Mouse (Mus musculus): ENCODE data around the gene Arsg. TPM values are rescaled to one million over a fixed set of nuclear protein-coding genes. Genes with fewer than 3 reads are reported as not detected.

Gene Arsg
- polyA plus RNA-seq, 1 experiment from 2014 or later: 3.4 TPM

DNA sequence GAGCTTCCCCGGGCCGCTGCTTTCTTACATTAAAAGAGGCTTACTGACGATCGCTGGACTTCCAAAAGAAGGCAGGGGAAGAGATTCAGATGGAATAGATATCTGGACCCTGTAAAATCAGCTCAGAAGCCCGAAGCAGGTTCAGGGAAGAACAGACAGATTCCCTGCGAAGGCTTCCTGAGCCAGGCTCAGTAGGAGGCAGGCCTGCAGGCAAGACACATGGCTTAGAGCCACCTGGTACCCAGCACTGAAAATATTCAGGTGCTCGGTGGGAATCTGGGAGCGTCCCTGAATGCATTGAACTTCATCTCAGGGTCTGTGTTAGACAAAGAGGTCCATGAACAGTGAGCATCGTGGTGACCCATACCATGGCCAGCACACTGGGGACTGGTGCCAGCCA, 106.8 kb downstream of the Arsg start:
- Histone ChIP-seq H3K9me3 (replicated peaks) (no peaks in the 10 kb centered on the region), H3K4me2 (no peak overlapping the region), H3K4me3 (no peak overlapping the region), H3K9ac (no peak overlapping the region), H3K27me3 (no peaks in the 10 kb centered on the region), H3K36me3 (ENCODE audit: poor library complexity, severe bottlenecking) (no peaks in the 10 kb centered on the region), H3K4me1 (peaks cover 16% of the 10 kb centered on the region), H3K27ac (no peak overlapping the region)
- no peak for ATAC-seq
- 81% methylated on average over 9 of the region's 9 CpGs for WGBS

- ATAC-seq: no peak
- Histone ChIP-seq H3K4me2 (no peak overlapping the region), H3K4me3 (no peak overlapping the region), H3K27me3 (no peaks in the 10 kb centered on the region), H3K9ac (no peak overlapping the region), H3K4me1 (no peaks in the 10 kb centered on the region), H3K36me3 (ENCODE audit: poor library complexity, severe bottlenecking) (no peaks in the 10 kb centered on the region), H3K9me3 (replicated peaks) (no peaks in the 10 kb centered on the region), H3K27ac (no peak overlapping the region)
- WGBS: 84% methylated on average over 14 of the region's 14 CpGs
These were observed 110.8 kb downstream of the Arsg start for GRCm38 (mm10) chr11:109583986-109584385.

GRCm38 (mm10) chr11:109584843-109585713, 111.9 kb downstream of the Arsg start:
- no peak overlapping the region for H3K27ac ChIP-seq
- no peaks in the 10 kb centered on the region for H3K4me1 ChIP-seq
- no peak overlapping the region for H3K4me2 ChIP-seq
- ATAC-seq: peak; percentile 81
- no peak overlapping the region for H3K4me3 ChIP-seq
- 45% methylated on average over 11 of the region's 11 CpGs for WGBS
- no peaks in the 10 kb centered on the region for H3K36me3 ChIP-seq (ENCODE audit: poor library complexity, severe bottlenecking)
- H3K9ac ChIP-seq: no peak overlapping the region
- H3K9me3 ChIP-seq (replicated peaks): no peaks in the 10 kb centered on the region
- H3K27me3 ChIP-seq: no peaks in the 10 kb centered on the region

- ATAC-seq: no peak
- no peaks in the 10 kb centered on the region for H3K4me1 ChIP-seq
- H3K36me3 ChIP-seq (ENCODE audit: poor library complexity, severe bottlenecking): no peaks in the 10 kb centered on the region
- H3K27ac ChIP-seq: no peak overlapping the region
- no peak overlapping the region for H3K9ac ChIP-seq
- H3K27me3 ChIP-seq: no peaks in the 10 kb centered on the region
- H3K4me3 ChIP-seq: no peak overlapping the region
- 88% methylated on average over 2 of the region's 2 CpGs for WGBS
- H3K9me3 ChIP-seq (replicated peaks): no peaks in the 10 kb centered on the region
- no peak overlapping the region for H3K4me2 ChIP-seq
These were observed 113.2 kb downstream of the Arsg start for GRCm38 (mm10) chr11:109586424-109586823.

DNA sequence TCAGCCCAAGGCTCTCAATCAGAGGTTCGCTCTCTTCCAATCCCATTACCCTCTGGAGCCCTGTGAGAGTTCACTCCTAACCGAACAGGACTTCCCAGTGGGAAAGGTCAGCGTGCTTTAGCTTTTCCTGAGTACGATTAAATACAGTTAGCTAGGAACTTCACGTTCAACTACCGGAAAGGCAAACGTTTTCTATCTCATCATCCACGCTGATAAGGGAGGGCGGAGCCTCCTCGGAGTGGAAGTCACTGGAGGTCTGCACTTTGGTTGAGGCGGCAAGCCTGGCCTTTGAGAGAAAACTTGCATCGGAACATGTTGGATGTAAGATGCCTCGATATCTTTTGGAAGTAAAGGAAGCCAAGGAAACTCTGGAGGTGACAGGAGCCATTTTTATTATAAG, 113.8 kb downstream of the Arsg start:
- Histone ChIP-seq H3K4me1 (no peaks in the 10 kb centered on the region), H3K4me3 (no peak overlapping the region), H3K4me2 (no peak overlapping the region), H3K36me3 (ENCODE audit: poor library complexity, severe bottlenecking) (no peaks in the 10 kb centered on the region), H3K27ac (no peak overlapping the region), H3K9me3 (replicated peaks) (no peaks in the 10 kb centered on the region), H3K9ac (no peak overlapping the region), H3K27me3 (no peaks in the 10 kb centered on the region)
- 68% methylated on average over 13 of the region's 13 CpGs for WGBS
- no peak for ATAC-seq

DNA sequence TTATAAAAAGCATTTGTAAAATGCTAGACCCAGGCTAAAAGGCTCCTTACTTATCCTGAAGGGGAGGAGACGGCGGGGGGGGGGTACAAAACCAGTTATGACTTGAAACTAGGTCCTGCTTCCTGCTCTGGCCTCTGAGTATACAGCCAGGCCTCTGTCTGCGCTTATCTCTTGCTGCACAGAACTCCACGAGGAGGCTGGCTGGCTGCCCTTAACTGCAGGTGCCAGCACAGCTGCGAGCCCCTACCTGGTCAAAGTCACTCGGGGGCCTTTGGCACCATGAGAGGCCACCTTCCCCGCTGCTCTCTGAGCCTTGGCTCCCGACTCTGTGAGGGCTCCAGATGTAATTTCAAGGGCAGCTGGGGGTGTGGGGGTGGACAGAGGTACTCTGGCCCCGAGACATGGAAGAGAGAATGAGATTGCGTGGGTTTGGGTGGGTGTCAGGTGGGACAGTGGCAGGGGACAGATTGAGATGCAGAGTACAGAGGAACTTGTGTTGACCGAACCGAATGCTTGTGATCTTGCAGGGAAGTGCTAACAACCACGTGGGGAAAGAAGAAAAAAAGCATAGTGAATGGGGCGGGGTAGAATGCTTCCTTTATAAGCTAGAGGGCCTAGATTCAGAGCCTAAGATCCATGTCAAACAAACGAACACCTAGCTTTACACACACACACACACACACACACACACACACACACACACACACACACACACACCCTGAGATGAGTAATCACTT, 114.6 kb downstream of the Arsg start:
- WGBS: 77% methylated on average over 14 of the region's 15 CpGs
- Histone ChIP-seq H3K4me3 (no peak overlapping the region), H3K36me3 (ENCODE audit: poor library complexity, severe bottlenecking) (no peaks in the 10 kb centered on the region), H3K4me2 (no peak overlapping the region), H3K27me3 (no peaks in the 10 kb centered on the region), H3K27ac (no peak overlapping the region), H3K9me3 (replicated peaks) (no peaks in the 10 kb centered on the region), H3K4me1 (no peaks in the 10 kb centered on the region), H3K9ac (no peak overlapping the region)
- no peak for ATAC-seq

GRCm38 (mm10) chr11:109590012-109590411, 116.8 kb downstream of the Arsg start:
- H3K9ac ChIP-seq: no peak overlapping the region
- WGBS: 83% methylated on average over 8 of the region's 8 CpGs
- no peak for ATAC-seq

DNA sequence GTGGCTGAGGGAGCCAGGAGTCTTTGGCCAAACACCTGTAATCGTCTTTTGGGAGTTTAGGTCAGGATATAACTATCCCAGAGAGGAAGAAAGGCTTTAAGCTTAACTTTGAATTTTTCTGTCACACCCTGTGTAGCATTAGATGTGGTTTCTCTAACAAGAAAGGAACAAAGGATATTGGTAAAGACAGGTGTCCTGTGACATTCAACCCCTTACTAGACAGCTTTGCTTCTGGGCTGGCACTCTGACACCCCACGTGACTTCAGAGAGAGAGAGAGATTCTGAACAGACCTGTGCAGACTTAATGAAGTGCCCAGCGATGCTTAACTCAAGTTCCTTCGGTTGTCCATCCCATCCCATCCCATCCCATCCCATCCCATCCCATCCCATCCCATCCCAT, 118.3 kb downstream of the Arsg start:
- no peaks in the 10 kb centered on the region for H3K36me3 ChIP-seq (ENCODE audit: poor library complexity, severe bottlenecking)
- H3K4me3 ChIP-seq: no peak overlapping the region
- WGBS: 84% methylated on average over 4 of the region's 4 CpGs
- no peaks in the 10 kb centered on the region for H3K27me3 ChIP-seq
- H3K9ac ChIP-seq: no peak overlapping the region
- no peaks in the 10 kb centered on the region for H3K9me3 ChIP-seq (replicated peaks)
- no peak for ATAC-seq
- H3K4me2 ChIP-seq: no peak overlapping the region
- no peak overlapping the region for H3K27ac ChIP-seq
- H3K4me1 ChIP-seq: no peaks in the 10 kb centered on the region

More at GRCm38 (mm10) chr11:109590012-109590411, 116.8 kb downstream of the Arsg start:
- no peaks in the 10 kb centered on the region for H3K27me3 ChIP-seq
- no peaks in the 10 kb centered on the region for H3K9me3 ChIP-seq (replicated peaks)
- no peak overlapping the region for H3K4me3 ChIP-seq
- no peaks in the 10 kb centered on the region for H3K4me1 ChIP-seq
- H3K36me3 ChIP-seq (ENCODE audit: poor library complexity, severe bottlenecking): no peaks in the 10 kb centered on the region
- no peak overlapping the region for H3K27ac ChIP-seq
- H3K4me2 ChIP-seq: no peak overlapping the region

- Histone ChIP-seq H3K36me3 (ENCODE audit: poor library complexity, severe bottlenecking) (no peaks in the 10 kb centered on the region), H3K4me2 (no peak overlapping the region), H3K9ac (no peak overlapping the region), H3K9me3 (replicated peaks) (no peaks in the 10 kb centered on the region), H3K4me1 (no peaks in the 10 kb centered on the region), H3K4me3 (no peak overlapping the region), H3K27me3 (no peaks in the 10 kb centered on the region), H3K27ac (no peak overlapping the region)
- 85% methylated on average over 6 of the region's 6 CpGs for WGBS
- ATAC-seq: no peak
These were observed 120.2 kb downstream of the Arsg start for GRCm38 (mm10) chr11:109593200-109593981.

GRCm38 (mm10) chr11:109594761-109595160, 121.6 kb downstream of the Arsg start:
- H3K9me3 ChIP-seq (replicated peaks): no peaks in the 10 kb centered on the region
- H3K4me1 ChIP-seq: no peaks in the 10 kb centered on the region
- no peak overlapping the region for H3K9ac ChIP-seq
- no peaks in the 10 kb centered on the region for H3K36me3 ChIP-seq (ENCODE audit: poor library complexity, severe bottlenecking)
- no peak overlapping the region for H3K4me2 ChIP-seq
- ATAC-seq: no peak
- H3K27ac ChIP-seq: no peak overlapping the region
- H3K27me3 ChIP-seq: no peaks in the 10 kb centered on the region
- H3K4me3 ChIP-seq: no peak overlapping the region
- 92% methylated on average over 8 of the region's 8 CpGs for WGBS

- Histone ChIP-seq H3K9ac (no peak overlapping the region), H3K36me3 (ENCODE audit: poor library complexity, severe bottlenecking) (no peaks in the 10 kb centered on the region), H3K27me3 (no peaks in the 10 kb centered on the region), H3K4me1 (no peaks in the 10 kb centered on the region), H3K27ac (no peak overlapping the region), H3K9me3 (replicated peaks) (no peaks in the 10 kb centered on the region), H3K4me2 (no peak overlapping the region), H3K4me3 (no peak overlapping the region)
- ATAC-seq: no peak
- 86% methylated on average over 12 of the region's 12 CpGs for WGBS
These were observed 125.8 kb downstream of the Arsg start for GRCm38 (mm10) chr11:109598778-109599570.
